ENCODE assay signal across 8 mouse cellular contexts in genomic region chr8:83715771-83716170, GRCm38 (mm10). TPM values are rescaled to one million over a fixed set of nuclear protein-coding genes. Genes with fewer than 3 reads are reported as not detected.
DNase-seq lines count a peak whose midpoint lies in the region; ATAC-seq lines count a peak whose summit lies in the region.

No protein-coding gene starts in this region.

- peaks cover 37% of the 10 kb centered on the region for H3K36me3 ChIP-seq in erythroblast, embryonic 14.5 days (ENCODE audit: control insufficient read depth)
- peaks cover 24% of the 10 kb centered on the region for H3K36me3 ChIP-seq in forebrain, embryonic 10.5 days (replicated peaks)
- H3K36me3 ChIP-seq in liver, embryonic 13.5 days = peaks cover 22% of the 10 kb centered on the region

- H3K9me3 ChIP-seq in erythroblast, embryonic 14.5 days (ENCODE audit: control insufficient read depth, low read length) = no peaks in the 10 kb centered on the region
- no peaks in the 10 kb centered on the region for H3K9me3 ChIP-seq in forebrain, embryonic 10.5 days
- H3K9me3 ChIP-seq in liver, embryonic 13.5 days (replicated peaks) = no peaks in the 10 kb centered on the region

- DNase-seq in 416B (ENCODE audit: low read depth) = peak; percentile 46
- no peak for DNase-seq in forebrain, embryonic 10.5 days (ENCODE audit: extremely low spot score, low spot score)
- DNase-seq in liver, embryonic 13.5 days = no peak
- DNase-seq in ovary, adult 18-20 months (ENCODE audit: low spot score) = no peak
- DNase-seq in layer of hippocampus, adult 8-10 months (ENCODE audit: low spot score in 2 of 2) = no peak

- H3K9ac ChIP-seq in liver, embryonic 13.5 days = peak overlapping the region; percentile 92

- H3K27ac ChIP-seq in forebrain, embryonic 10.5 days = peak overlapping the region; percentile 99
- peak overlapping the region; percentile 93 for H3K27ac ChIP-seq in liver, embryonic 13.5 days

- WGBS in forebrain, embryonic 10.5 days = 1% methylated on average over 17 of the region's 17 CpGs
- under 1% methylated on average over 17 of the region's 17 CpGs for WGBS in liver, embryonic 13.5 days (ENCODE audit: insufficient replicate concordance)

- H3K4me2 ChIP-seq in liver, embryonic 13.5 days = peak overlapping the region; percentile 78

- H3K27me3 ChIP-seq in erythroblast, embryonic 14.5 days (ENCODE audit: control insufficient read depth) = no peaks in the 10 kb centered on the region; the same call in 1 of the 2 replicates
- no peaks in the 10 kb centered on the region for H3K27me3 ChIP-seq in forebrain, embryonic 10.5 days (ENCODE audit: poor library complexity, severe bottlenecking)
- no peaks in the 10 kb centered on the region for H3K27me3 ChIP-seq in liver, embryonic 13.5 days

- peak overlapping the region; percentile 89 for H3K4me3 ChIP-seq in erythroblast, embryonic 14.5 days (replicated peaks)
- H3K4me3 ChIP-seq in forebrain, embryonic 10.5 days = peak overlapping the region; percentile 98
- peak overlapping the region; percentile 95 for H3K4me3 ChIP-seq in liver, embryonic 13.5 days (replicated peaks)

- no peak for ATAC-seq in erythroblast, adult 5-6 weeks (replicated peaks; ENCODE audit: low FRiP score, poor library complexity, severe bottlenecking)
- ATAC-seq in liver, embryonic 13.5 days (ENCODE audit: low read depth) = no peak
- ATAC-seq in granulocyte monocyte progenitor cell, adult 5-6 weeks (replicated peaks; ENCODE audit: poor library complexity, severe bottlenecking) = no peak

- peaks cover 39% of the 10 kb centered on the region for H3K4me1 ChIP-seq in erythroblast, embryonic 14.5 days (ENCODE audit: control insufficient read depth)
- H3K4me1 ChIP-seq in forebrain, embryonic 10.5 days = peaks cover 23% of the 10 kb centered on the region
- H3K4me1 ChIP-seq in liver, embryonic 13.5 days (replicated peaks) = peaks cover 38% of the 10 kb centered on the region

RNA-seq across cellular contexts. Expression of gene Ddx39, which starts 0.8 kb away (rescaled TPM):
- 3.0 and 5.3 TPM in 2 replicates for polyA plus RNA-seq in erythroblast, embryonic 14.5 days (2012)
- total RNA-seq in erythroblast, adult 5-6 weeks (2015; ENCODE audit: low replicate concordance) = 20.1 and 40.0 TPM in 2 replicates
- total RNA-seq in erythroblast, adult 5-6 weeks (2017; ENCODE audit: low replicate concordance) = 36.5 and 37.3 TPM in 2 replicates
- polyA plus RNA-seq in forebrain, embryonic 10.5 days (2016; fragmentation: Nextera tagmentation; extraction: Ambion mirVana) = 364 and 371 TPM in 2 replicates
- 291 and 294 TPM in 2 replicates for polyA plus RNA-seq in liver, embryonic 13.5 days (2015; fragmentation: Nextera tagmentation; extraction: Ambion mirVana)
- 10 to 100 TPM; 17.4 to 19.4 (median 19.0) TPM for total RNA-seq in layer of hippocampus, adult 8-10 months (2022)
- total RNA-seq in granulocyte monocyte progenitor cell, adult 5-6 weeks (2014; fragmentation: Nextera tagmentation) = 115 and 123 TPM in 2 replicates
- 123 and 124 TPM in 2 replicates for total RNA-seq in granulocyte monocyte progenitor cell, adult 5-6 weeks (2017)

RNA-seq across cellular contexts. Expression of gene Pkn1, which starts 16.8 kb away (rescaled TPM):
- polyA plus RNA-seq in erythroblast, embryonic 14.5 days (2012) = 1.2 and 1.7 TPM in 2 replicates
- total RNA-seq in erythroblast, adult 5-6 weeks (2015; ENCODE audit: low replicate concordance) = 5.2 and 9.0 TPM in 2 replicates
- total RNA-seq in erythroblast, adult 5-6 weeks (2017; ENCODE audit: low replicate concordance) = 22.3 and 30.6 TPM in 2 replicates
- 29.0 and 29.3 TPM in 2 replicates for polyA plus RNA-seq in forebrain, embryonic 10.5 days (2016; fragmentation: Nextera tagmentation; extraction: Ambion mirVana)
- polyA plus RNA-seq in liver, embryonic 13.5 days (2015; fragmentation: Nextera tagmentation; extraction: Ambion mirVana) = 11.5 and 11.8 TPM in 2 replicates
- total RNA-seq in layer of hippocampus, adult 8-10 months (2022) = 10 to 100 TPM; 55.0 to 58.9 (median 56.5) TPM
- total RNA-seq in granulocyte monocyte progenitor cell, adult 5-6 weeks (2014; fragmentation: Nextera tagmentation) = 40.0 and 66.0 TPM in 2 replicates
- total RNA-seq in granulocyte monocyte progenitor cell, adult 5-6 weeks (2017) = 54.5 and 65.6 TPM in 2 replicates

RNA-seq across cellular contexts. Expression of gene Adgre5, which starts 25.4 kb away (rescaled TPM):
- polyA plus RNA-seq in erythroblast, embryonic 14.5 days (2012) = 0.17 and 0.35 TPM in 2 replicates
- 31.8 and 56.7 TPM in 2 replicates for total RNA-seq in erythroblast, adult 5-6 weeks (2015; ENCODE audit: low replicate concordance)
- total RNA-seq in erythroblast, adult 5-6 weeks (2017; ENCODE audit: low replicate concordance) = 17.1 and 27.1 TPM in 2 replicates
- polyA plus RNA-seq in forebrain, embryonic 10.5 days (2016; fragmentation: Nextera tagmentation; extraction: Ambion mirVana) = 8.3 and 9.2 TPM in 2 replicates
- 8.9 and 11.1 TPM in 2 replicates for polyA plus RNA-seq in liver, embryonic 13.5 days (2015; fragmentation: Nextera tagmentation; extraction: Ambion mirVana)
- 10 to 100 TPM in 3 of 4 experiments, 1 to 10 TPM in 1; 9.9 to 13.4 (median 10.4) TPM for total RNA-seq in layer of hippocampus, adult 8-10 months (2022)
- 21.4 and 25.7 TPM in 2 replicates for total RNA-seq in granulocyte monocyte progenitor cell, adult 5-6 weeks (2014; fragmentation: Nextera tagmentation)
- 21.7 and 27.2 TPM in 2 replicates for total RNA-seq in granulocyte monocyte progenitor cell, adult 5-6 weeks (2017)

RNA-seq across cellular contexts. Expression of gene Ptger1, which starts 49.3 kb away (rescaled TPM):
- 0.01 and 0.02 TPM in 2 replicates for polyA plus RNA-seq in erythroblast, embryonic 14.5 days (2012)
- total RNA-seq in erythroblast, adult 5-6 weeks (2015; ENCODE audit: low replicate concordance) = 0.21 TPM in 1 of 2 replicates, not detected in the other
- 0.56 and 0.60 TPM in 2 replicates for total RNA-seq in erythroblast, adult 5-6 weeks (2017; ENCODE audit: low replicate concordance)
- 0.37 and 0.52 TPM in 2 replicates for polyA plus RNA-seq in forebrain, embryonic 10.5 days (2016; fragmentation: Nextera tagmentation; extraction: Ambion mirVana)
- polyA plus RNA-seq in liver, embryonic 13.5 days (2015; fragmentation: Nextera tagmentation; extraction: Ambion mirVana) = 0.06 and 0.32 TPM in 2 replicates
- total RNA-seq in layer of hippocampus, adult 8-10 months (2022) = 1 to 10 TPM in 2 of 4 experiments, under 1 TPM in 2; 0.74 to 1.3 (median 1.1) TPM
- not detected in 2 replicates for total RNA-seq in granulocyte monocyte progenitor cell, adult 5-6 weeks (2014; fragmentation: Nextera tagmentation)
- total RNA-seq in granulocyte monocyte progenitor cell, adult 5-6 weeks (2017) = 0.46 and 0.78 TPM in 2 replicates
